Mouse (Mus musculus): ENCODE measurements around the gene Bsdc1. TPM values are rescaled to one million over a fixed set of nuclear protein-coding genes. Genes with fewer than 3 reads are reported as not detected.

Bsdc1 gene
- 10 to 100 TPM; 56.2 to 62.7 TPM for total RNA-seq (2021)
- long read RNA-seq, experiment 1, transcript Bsdc1-201 (11 exons, 2,823 nt) = major isoform, 15 of 27 reads
- long read RNA-seq, experiment 1, partial matches to known transcripts = 4 of 27 reads
- long read RNA-seq, experiment 1, other reads (novel, unspliced or antisense) = 8 of 27 reads
- long read RNA-seq, experiment 2, transcript Bsdc1-201 (11 exons, 2,823 nt) = major isoform, 39 of 51 reads
- long read RNA-seq, experiment 2, partial matches to known transcripts = 8 of 51 reads
- long read RNA-seq, experiment 2, other reads (novel, unspliced or antisense) = 4 of 51 reads

- peak; percentile 99 to 100 for DNase-seq (ENCODE audit: low spot score in 2 of 2)
- TF ChIP-seq CTCF (conservative IDR thresholded peaks at IDR 0.05) = 0 out of 2 replicates have a peak, but pooled peaks have one; percentile 10
These were observed at the start of gene Bsdc1 for GRCm38 (mm10) chr4:129461183-129461960. Gene Bsdc1 (plus strand): TSS chr4:129461581.

GRCm38 (mm10) chr4:129415892-129416291, 45.5 kb upstream of the Bsdc1 start:
- no peak overlapping the region for H3K27ac ChIP-seq
- peak; percentile 27 for TF ChIP-seq CTCF (conservative IDR thresholded peaks at IDR 0.05)
- H3K4me3 ChIP-seq = no peak overlapping the region
- no peak for DNase-seq (ENCODE audit: low spot score in 2 of 2)

More at GRCm38 (mm10) chr4:129461183-129461960, at the start of gene Bsdc1:
- Histone ChIP-seq H3K4me3 (peak within 1 kb of the TSS; percentile 90), H3K27ac (peak within 1 kb of the TSS; percentile 92)

- TF ChIP-seq CTCF (conservative IDR thresholded peaks at IDR 0.05) = no peak
- H3K27ac ChIP-seq = no peak overlapping the region
- no peak overlapping the region for H3K4me3 ChIP-seq
- no peak for DNase-seq (ENCODE audit: low spot score in 2 of 2)
These were observed 44.9 kb upstream of the Bsdc1 start for GRCm38 (mm10) chr4:129416478-129416877.

GRCm38 (mm10) chr4:129418321-129418720, 43.1 kb upstream of the Bsdc1 start:
- DNase-seq (ENCODE audit: low spot score in 2 of 2) = no peak
- Histone ChIP-seq H3K4me3 (no peak overlapping the region), H3K27ac (no peak overlapping the region)
- no peak for TF ChIP-seq CTCF (conservative IDR thresholded peaks at IDR 0.05)

DNA sequence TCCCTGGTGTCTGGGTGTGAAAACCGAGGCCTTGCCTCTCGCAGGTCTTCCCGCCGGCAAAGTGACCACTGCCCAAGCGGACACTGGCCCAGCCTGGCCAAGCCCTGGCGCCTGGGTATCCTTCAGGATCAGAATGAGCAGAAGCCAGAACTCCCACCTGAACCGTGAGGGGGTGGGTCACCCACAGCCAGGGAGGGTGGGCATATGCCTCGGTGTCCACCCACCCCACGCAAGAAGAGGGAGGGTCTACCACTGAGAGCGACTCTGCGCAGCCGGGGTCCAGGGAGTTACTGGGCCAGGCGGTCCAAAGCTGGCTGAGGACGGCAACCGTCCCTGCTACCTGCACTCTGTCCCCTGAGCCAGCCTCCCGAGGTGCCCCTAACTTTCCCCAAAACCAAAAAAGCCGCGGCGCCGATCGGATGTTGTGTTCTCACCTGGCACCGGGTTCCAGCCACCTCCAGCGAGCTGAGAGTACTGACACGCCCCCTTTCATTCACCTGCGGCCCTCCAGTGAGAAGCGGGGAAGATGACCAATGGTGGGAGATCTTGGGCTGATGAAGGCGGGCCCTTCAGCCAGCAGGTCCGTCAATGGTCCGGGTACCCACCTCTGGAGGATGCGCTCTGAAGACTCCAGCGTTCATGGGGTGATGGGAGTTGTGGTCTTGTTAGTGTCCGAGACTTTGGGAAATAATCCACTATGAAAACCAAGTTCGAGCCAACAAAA, 20.9 kb upstream of the Bsdc1 start, which contains the start of gene Zbtb8b:
TSS of gene Zbtb8b (minus strand) at position 514 of the 724 bp plus-strand sequence.
- TF ChIP-seq CTCF (conservative IDR thresholded peaks at IDR 0.05) = no peak
- H3K4me3 ChIP-seq = peak within 1 kb of the TSS; percentile 64
- H3K27ac ChIP-seq = no peak within 1 kb of the TSS
- DNase-seq (ENCODE audit: low spot score in 2 of 2) = peak; percentile 75 to 90

DNA sequence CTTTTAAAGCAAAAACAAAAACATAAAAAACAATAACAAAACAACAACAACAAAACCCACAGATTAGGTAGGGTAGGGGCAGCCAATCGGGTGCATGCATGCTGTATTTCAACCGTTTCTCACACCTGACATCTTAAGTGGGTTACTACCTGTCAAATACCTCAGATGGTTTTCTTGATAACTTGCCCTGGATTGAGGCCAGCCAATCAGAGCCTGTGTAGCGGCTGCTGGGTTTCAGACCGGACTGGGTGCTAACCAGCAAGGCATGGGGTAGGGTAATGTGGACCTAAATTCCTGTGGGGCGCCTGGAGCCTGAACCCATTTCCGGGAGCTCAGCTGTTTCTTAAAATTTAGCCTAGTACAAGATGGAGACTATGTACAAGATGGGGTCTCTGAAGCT, 20.2 kb upstream of the Bsdc1 start:
- Histone ChIP-seq H3K27ac (no peak overlapping the region), H3K4me3 (peak overlapping the region; percentile 64; the same call in 1 of the 2 replicates)
- TF ChIP-seq CTCF (conservative IDR thresholded peaks at IDR 0.05) = no peak
- no peak for DNase-seq (ENCODE audit: low spot score in 2 of 2)

DNA sequence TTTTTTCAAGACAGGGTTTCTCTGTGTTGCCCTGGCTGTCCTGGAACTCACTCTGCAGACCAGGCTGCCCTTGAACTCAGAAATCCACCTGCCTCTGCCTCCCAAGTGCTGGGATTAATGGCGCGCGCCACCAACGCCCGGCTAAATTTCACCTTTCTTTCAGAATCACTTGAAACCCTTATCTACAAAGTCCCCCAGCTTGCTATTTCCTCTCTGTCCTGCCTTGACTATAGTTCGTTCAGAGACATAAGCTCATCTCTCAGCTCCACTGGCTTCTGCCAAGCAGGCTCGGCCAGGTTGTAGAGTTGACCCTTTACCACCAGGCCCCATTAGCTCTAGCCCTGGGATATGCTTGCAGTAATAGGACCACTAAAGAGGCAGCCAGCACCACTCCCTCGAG, 14.0 kb upstream of the Bsdc1 start:
- Histone ChIP-seq H3K4me3 (no peak overlapping the region), H3K27ac (no peak overlapping the region)
- DNase-seq (ENCODE audit: low spot score in 2 of 2) = no peak
- no peak for TF ChIP-seq CTCF (conservative IDR thresholded peaks at IDR 0.05)

- DNase-seq (ENCODE audit: low spot score in 2 of 2) = no peak
- Histone ChIP-seq H3K27ac (no peak overlapping the region), H3K4me3 (no peak overlapping the region)
- TF ChIP-seq CTCF (conservative IDR thresholded peaks at IDR 0.05) = no peak
These were observed 13.4 kb upstream of the Bsdc1 start for GRCm38 (mm10) chr4:129447778-129448563.

DNA sequence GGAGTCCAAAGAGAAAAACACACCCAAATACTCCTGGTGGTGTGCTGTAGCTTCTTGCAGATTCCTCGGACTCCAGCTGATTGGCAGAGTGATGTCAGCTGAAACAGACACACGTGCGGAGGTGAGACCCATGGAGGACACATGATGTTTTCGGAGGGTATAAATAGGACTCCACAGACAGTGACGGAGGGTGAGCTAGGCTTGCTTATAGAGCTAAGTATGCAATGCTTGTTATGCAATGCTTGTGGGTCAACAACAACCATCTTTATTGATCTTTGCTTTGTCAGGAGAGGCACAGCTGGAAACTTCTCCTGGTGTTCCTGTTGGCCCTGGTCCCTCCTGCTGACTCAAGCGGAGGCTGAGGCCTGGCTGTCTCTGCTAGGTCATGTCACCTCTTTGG, 12.7 kb upstream of the Bsdc1 start:
- H3K27ac ChIP-seq = no peak overlapping the region
- TF ChIP-seq CTCF (conservative IDR thresholded peaks at IDR 0.05) = no peak
- H3K4me3 ChIP-seq = no peak overlapping the region
- DNase-seq (ENCODE audit: low spot score in 2 of 2) = no peak

GRCm38 (mm10) chr4:129450851-129451250, 10.5 kb upstream of the Bsdc1 start:
- peak; percentile 45 for TF ChIP-seq CTCF (conservative IDR thresholded peaks at IDR 0.05)
- no peak overlapping the region for H3K27ac ChIP-seq
- H3K4me3 ChIP-seq = no peak overlapping the region

GRCm38 (mm10) chr4:129451471-129452169, 9.8 kb upstream of the Bsdc1 start:
- TF ChIP-seq CTCF (conservative IDR thresholded peaks at IDR 0.05) = no peak
- no peak overlapping the region for H3K27ac ChIP-seq

More at GRCm38 (mm10) chr4:129450851-129451250, 10.5 kb upstream of the Bsdc1 start:
- no peak for DNase-seq (ENCODE audit: low spot score in 2 of 2)

More at GRCm38 (mm10) chr4:129451471-129452169, 9.8 kb upstream of the Bsdc1 start:
- H3K4me3 ChIP-seq = no peak overlapping the region
- DNase-seq (ENCODE audit: low spot score in 2 of 2) = no peak
